Mouse (Mus musculus): Measurements from ENCODE around the gene Ift122.
"Not testable (repeated sequence)": the region's sequence is repeated elsewhere in the genome, so short reads cannot be mapped to it uniquely, and the experiment has no call there.

Gene Ift122

DNA sequence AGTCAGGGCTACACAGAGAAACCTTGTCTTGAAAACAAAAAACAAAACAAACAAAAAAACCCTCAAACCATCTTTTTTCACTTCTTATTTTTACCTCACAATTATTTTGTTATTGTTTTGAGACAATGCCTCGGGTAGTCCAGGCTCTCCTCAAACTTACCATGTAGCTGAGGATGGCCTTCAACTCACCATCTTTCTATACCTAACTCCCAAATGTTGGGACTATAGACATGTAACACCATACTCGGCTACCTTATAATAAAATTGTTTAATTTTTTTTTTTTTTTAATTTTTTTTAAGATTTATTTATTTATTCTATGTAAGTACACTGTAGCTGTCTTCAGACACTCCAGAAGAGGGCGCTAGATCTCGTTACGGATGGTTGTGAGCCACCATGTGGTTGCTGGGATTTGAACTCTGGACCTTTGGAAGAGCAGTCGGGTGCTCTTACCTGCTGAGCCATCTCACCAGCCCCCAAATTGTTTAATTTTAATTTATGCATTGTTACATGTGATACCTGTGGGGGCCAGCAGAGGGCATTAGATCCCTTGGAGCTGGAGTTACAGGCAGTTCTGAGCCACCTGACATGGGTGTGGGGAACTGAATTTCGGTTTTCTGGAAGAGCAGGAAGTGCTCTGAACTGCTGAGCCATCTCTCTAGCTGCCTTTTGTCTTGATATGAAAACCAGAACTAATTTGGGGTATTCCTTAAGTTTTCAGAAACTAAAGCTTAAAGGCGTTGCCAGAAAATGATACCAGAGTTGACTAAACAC, 6.4 kb upstream of the Ift122 start:
- DNase-seq (ENCODE audit: low spot score): peak; percentile 69

GRCm38 (mm10) chr6:115848598-115849304, 4.5 kb upstream of the Ift122 start:
- DNase-seq (ENCODE audit: low spot score): no peak

- no peak for DNase-seq (ENCODE audit: low spot score)
Measured at GRCm38 (mm10) chr6:115852446-115853090, 702 bp upstream of the Ift122 start.

DNA sequence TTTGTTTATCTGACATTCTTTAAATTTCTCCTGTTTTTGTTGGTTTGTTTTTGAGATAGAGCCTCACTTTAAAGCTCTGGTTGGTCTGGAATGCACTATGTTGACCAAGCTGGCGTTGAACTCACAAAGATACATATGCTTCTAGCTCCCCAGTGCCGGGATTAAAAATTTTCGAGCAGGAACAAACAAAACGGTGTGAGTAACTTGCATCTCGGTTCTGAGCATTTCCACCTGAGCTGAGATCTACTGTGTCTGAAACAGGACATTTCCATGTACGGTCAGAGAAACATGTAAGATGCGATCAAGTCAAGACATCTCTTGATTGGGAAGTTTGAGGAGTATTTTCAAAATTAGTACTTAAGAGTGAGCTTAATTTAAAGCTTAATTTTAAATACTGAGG, 715 bp downstream of the Ift122 start:
- peak; percentile 20 for DNase-seq (ENCODE audit: low spot score)

GRCm38 (mm10) chr6:115854432-115854831, 1.2 kb downstream of the Ift122 start:
- no peak for DNase-seq (ENCODE audit: low spot score)

DNA sequence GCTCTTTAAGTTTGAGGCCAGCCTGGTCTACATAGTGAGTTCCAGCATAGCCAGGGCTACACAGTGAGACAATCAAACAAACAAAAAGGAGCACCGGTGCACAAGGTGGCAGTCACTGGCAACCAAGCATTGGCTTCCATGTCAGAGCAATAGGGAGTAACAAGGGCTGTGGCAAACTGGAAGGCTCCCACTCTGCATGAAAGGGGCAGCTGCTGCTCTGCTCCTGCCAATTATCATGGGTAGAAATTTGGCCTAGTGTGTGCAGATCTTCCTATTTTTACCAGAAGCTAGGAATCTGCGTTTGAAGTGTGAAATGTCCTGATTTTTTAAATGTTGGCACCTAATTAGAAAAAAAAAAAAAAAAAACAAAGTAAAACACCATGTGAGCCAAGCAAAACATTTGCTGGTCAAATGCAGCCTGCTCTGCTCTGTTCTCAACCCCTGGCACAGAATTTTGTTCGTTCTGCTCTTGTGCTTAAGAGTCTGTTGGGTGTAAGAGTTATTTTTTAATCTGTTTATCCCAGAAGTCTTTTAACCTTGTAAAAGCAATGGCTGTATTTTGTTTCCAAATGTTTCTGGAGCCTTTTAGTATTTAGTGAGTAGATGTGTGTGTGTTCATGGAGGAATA, 2.6 kb downstream of the Ift122 start:
- no peak for DNase-seq (ENCODE audit: low spot score)

DNA sequence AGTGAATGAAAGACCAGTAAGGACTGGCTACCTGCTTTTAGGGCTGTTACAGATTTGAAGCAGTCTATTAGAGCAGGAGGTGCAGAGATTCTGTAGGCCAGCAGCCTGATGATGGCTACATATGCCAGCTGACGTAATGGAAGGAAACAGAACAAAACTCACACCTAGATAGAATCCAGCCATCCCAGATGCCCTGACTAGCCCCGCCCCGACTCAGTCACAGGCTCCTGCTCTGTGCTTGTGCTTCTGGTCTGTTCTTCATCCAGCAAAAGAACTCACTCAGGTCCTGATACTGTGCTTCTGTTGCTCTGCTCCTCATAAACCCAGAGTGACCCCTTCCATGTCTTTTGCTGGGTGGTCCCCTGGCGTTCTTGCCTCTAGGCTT, 3.1 kb downstream of the Ift122 start:
- peak; percentile 94 for DNase-seq (ENCODE audit: low spot score)

- DNase-seq (ENCODE audit: low spot score): no peak
Measured at GRCm38 (mm10) chr6:115859258-115859657, 6.0 kb downstream of the Ift122 start.

- no peak for DNase-seq (ENCODE audit: low spot score)
Measured at GRCm38 (mm10) chr6:115860027-115860556, 6.8 kb downstream of the Ift122 start.

DNA sequence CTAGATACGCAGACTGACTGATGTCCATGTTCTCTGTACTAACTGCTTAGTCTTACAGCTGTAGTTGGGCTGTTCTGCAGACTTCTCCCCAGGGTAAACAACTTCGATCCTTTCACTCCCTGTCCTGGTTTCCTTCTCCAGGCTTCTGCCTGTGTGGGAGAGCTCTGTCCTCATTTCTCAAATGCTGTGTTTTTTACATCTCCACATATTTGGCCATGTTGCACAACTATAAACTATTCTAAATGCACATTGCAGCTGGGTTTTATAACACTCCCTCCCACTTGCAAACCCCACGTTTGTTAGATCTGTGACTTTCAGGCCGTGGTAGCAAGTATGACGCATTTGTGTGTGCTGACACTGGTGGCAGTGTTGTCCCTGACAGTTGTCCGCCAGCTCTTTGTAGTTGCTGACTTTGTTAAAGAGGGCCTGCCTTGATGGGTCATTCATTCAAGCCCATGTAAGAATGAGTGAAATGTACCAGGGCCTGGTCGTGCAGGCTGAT, 10.1 kb downstream of the Ift122 start:
- DNase-seq (ENCODE audit: low spot score): no peak

GRCm38 (mm10) chr6:115865246-115865645, 12.0 kb downstream of the Ift122 start:
- no peak for DNase-seq (ENCODE audit: low spot score)

GRCm38 (mm10) chr6:115867157-115867556, 13.9 kb downstream of the Ift122 start:
- not testable (repeated sequence) for DNase-seq (ENCODE audit: low spot score)

DNA sequence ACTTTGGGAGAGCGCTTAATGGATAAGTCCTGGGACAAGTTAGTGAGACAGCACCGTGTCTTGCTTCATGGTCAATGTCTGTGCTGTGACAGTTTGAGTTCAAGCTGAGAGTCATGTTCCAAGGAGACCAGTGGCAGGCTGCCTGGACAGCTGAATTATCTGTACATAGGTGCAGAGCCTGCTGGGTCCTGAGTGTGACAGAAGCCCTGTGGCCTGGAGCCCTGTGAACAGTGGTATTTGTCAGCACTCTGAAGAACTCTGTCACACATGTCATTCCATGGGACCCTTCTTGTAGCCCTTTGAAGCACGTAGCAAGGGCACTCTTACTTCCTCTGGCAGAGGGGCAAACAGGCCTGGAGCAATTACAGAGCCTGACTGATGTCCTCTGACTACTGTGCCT, 18.0 kb downstream of the Ift122 start:
- DNase-seq (ENCODE audit: low spot score): not testable (repeated sequence)

- no peak for DNase-seq (ENCODE audit: low spot score)
Measured at GRCm38 (mm10) chr6:115877239-115877638, 24.0 kb downstream of the Ift122 start.

DNA sequence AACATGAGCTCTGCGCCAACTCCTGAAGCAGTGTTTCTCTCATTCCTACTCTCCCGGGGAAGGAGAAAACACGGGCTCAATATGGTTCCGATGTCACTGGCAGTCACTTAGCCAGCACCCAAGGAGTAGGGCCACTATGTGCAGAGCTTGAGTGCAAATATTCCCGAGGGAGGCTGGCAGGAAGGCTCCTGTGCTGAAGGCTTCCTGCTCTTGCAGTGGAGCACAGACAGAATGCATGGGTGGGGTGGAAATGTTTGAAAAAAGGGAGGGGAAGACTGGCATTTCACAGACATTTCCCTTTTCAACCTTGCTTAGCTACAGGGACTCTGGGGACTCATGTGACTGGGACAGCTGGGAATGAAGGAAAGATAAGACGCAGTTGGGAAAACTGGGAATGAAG, 25.4 kb downstream of the Ift122 start:
- DNase-seq (ENCODE audit: low spot score): no peak

DNA sequence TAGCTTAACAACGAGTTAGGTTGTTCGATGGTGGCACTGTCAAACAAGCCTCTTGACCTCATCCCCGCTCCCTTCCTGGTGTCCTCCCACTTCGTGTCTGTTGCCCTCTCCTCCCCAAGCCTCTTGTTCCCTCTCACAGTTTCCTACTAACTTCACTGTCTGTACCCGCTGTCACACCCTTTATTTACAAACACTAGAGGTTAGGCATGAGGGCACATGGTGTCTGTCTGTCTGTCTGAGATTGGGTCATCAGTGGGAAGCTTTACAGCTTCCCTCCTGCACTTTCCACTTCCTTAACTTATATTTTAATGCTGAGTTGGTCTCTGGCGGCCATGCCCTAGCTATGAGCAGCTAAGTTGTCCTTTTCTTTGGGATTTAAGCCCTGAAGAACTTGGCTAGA, 26.5 kb downstream of the Ift122 start:
- no peak for DNase-seq (ENCODE audit: low spot score)

DNA sequence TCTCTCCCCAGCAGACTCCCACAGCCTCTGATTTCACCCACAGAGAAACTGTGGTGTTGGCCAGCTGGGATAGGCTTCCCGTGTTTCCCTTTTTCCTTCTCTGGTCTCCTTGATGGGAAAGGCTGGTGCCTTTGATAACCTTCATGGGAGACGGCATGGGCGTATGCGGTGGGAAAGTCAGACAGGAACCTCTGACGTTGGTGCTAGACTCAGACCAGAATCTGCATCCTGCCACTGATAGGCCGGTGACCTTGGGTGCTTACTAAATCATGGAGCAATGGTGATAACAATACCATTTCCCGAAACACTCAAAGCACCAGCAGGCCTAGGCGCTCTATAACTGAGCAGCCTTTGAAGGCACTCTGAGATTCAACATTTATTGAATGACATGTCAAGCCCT, 27.5 kb downstream of the Ift122 start:
- DNase-seq (ENCODE audit: low spot score): no peak

DNA sequence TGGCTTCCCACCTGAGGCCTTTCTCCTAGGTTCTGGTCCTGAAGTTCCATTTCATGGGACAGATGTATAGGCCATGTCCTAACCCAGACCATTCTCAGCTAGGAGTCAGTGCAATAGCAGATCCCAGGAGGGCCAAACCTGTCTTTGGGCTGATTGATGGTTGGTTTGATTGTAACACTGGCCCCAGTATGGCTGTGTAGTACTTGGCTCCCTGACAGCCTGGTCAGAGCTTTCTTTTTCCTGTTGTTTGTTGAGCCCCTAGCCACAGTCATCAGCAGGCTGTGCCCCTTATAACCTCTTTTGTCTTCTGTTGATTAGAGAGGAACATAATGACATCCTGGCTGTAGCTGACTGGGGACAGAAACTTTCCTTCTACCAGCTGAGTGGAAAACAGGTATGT, 30.7 kb downstream of the Ift122 start:
- no peak for DNase-seq (ENCODE audit: low spot score)

GRCm38 (mm10) chr6:115886894-115887293, 33.6 kb downstream of the Ift122 start:
- no peak for DNase-seq (ENCODE audit: low spot score)

DNA sequence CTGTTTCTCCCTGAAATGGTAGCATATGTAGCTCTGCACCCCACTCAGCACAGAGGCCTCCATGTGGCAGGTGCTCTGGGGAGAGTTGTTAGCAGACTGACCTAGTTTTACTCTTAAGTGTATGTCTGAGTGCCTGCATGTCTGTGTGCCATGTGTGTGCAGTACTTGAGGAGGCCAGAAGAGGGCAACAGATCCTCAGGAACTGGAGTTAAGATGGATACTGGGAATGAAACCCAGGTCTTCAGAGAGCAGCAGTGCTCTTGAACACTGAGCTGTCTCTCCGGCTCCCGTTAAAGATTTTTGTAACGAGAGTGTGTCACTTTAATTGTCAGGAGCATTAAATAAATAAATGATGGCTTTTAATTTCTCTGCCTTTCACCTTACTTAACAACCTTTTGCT, 35.0 kb downstream of the Ift122 start:
- peak; percentile 18 for DNase-seq (ENCODE audit: low spot score)

- DNase-seq (ENCODE audit: low spot score): no peak
Measured at GRCm38 (mm10) chr6:115890601-115891000, 37.3 kb downstream of the Ift122 start.

GRCm38 (mm10) chr6:115891061-115891460, 37.8 kb downstream of the Ift122 start:
- no peak for DNase-seq (ENCODE audit: low spot score)
